Mouse (Mus musculus) stomach, embryonic 15.5 days (tissue): ENCODE results near the gene Coro2a. TPM values are rescaled to one million over a fixed set of nuclear protein-coding genes. Genes with fewer than 3 reads are reported as not detected.

Experiments used
- ATAC-seq: fragments of 200-750 bp; cut with Nextera tagmentation; 2 replicates; pipeline ENCODE4 v1.8.0; 2017; ENCODE audit warnings: low read depth, moderate number of reproducible peaks, moderate TSS enrichment; ENCODE audit not compliant: insufficient read depth, low FRiP score
- H3K27ac ChIP-seq: fragments of 300-500 bp; sonication (generic); 2 replicates; pipeline ENCODE4 v1.5.1; 2015; ENCODE audit warnings: mild to moderate bottlenecking, inconsistent platforms
- H3K27me3 ChIP-seq: fragments of 300-500 bp; sonication (generic); replicated peaks from 2 replicates; pipeline ENCODE4 v1.6.1; 2015; ENCODE audit warnings: inconsistent platforms
- H3K36me3 ChIP-seq: fragments of 300-500 bp; sonication (generic); 2 replicates; pipeline ENCODE4 v1.6.1; 2015; ENCODE audit warnings: inconsistent platforms
- H3K4me1 ChIP-seq: fragments of 300-500 bp; sonication (generic); 2 replicates; pipeline ENCODE4 v1.6.1; 2015; ENCODE audit warnings: inconsistent platforms
- H3K4me2 ChIP-seq: fragments of 300-500 bp; sonication (generic); 2 replicates; pipeline ENCODE4 v1.6.1; 2015; ENCODE audit warnings: mild to moderate bottlenecking, inconsistent platforms
- H3K4me3 ChIP-seq: fragments of 300-500 bp; sonication (generic); replicated peaks from 2 replicates; pipeline ENCODE4 v1.5.1; 2015; ENCODE audit warnings: inconsistent platforms
- H3K9ac ChIP-seq: fragments of 300-500 bp; sonication (generic); 2 replicates; pipeline ENCODE4 v1.6.1; 2015; ENCODE audit warnings: inconsistent platforms
- H3K9me3 ChIP-seq: fragments of 300-500 bp; sonication (generic); 2 replicates; pipeline ENCODE4 v1.6.1; 2016; ENCODE audit warnings: inconsistent platforms
- WGBS: fragments of 180-500 bp; shearing (Covaris S2); methylation state at CpG from one replicate; pipeline ENCODE4 v1.1.7; 2015; 5-methylcytosine and 5-hydroxymethylcytosine counted together
- polyA plus RNA-seq: library from polyadenylated mRNA; unstranded; fragments of >200 nt; fragmentation: Nextera tagmentation; extraction: Ambion mirVana; gene quantifications from 2 replicates; pipeline ENCODE4 v1.2.1, GENCODE M21; 2015

Gene Coro2a
- polyA plus RNA-seq, 1 experiment from 2014 or later = 20.4 TPM

DNA sequence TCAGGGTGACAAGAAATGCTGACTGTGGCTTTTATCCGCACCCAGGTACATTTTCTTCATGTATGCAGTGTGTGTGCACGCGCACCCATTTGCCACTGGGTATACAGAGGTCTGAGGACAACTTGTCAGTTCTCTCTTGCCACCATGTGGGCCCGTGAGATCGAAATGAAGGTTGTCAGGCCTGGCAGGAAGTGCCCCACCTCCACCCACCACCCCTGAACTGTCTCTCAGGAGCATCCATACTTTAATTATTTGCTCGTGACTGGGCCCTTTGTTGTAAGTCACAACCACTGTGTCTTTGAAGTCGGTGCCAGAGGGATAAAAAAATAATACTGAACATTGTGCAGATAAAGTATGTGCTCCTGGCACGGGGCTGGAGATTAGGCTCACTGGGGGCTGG, 51.6 kb downstream of the Coro2a start:
- Histone ChIP-seq H3K36me3 (no peaks in the 10 kb centered on the region), H3K9me3 (no peaks in the 10 kb centered on the region), H3K4me1 (peaks cover 9% of the 10 kb centered on the region), H3K4me3 (no peak overlapping the region), H3K27me3 (no peaks in the 10 kb centered on the region), H3K9ac (no peak overlapping the region), H3K27ac (no peak overlapping the region), H3K4me2 (no peak overlapping the region)
- ATAC-seq = no peak
- 61% methylated on average over 8 of the region's 8 CpGs for WGBS

DNA sequence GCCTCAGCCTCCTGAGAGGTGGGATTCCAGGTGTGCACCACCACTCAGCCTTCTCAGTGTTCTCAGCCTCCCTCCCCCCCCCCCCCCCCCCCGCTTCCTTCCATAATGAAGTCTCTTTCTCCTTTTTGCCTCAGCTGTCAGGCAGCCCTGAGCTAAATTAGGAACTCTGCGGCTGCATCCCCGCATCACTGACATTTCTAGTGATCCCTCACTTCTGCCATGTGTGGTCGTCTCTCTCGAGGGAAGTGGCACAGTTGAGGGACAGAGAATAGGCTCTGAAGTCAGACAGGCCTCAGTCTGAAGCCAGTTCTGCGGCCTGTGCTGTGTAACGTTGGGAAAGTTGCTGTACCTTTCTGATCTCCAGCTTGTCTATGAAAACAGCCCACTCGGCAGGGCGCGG, 52.0 kb downstream of the Coro2a start:
- no peak for ATAC-seq
- H3K4me2 ChIP-seq = no peak overlapping the region
- H3K4me3 ChIP-seq = no peak overlapping the region
- H3K4me1 ChIP-seq = peaks cover 9% of the 10 kb centered on the region
- H3K9ac ChIP-seq = no peak overlapping the region
- no peaks in the 10 kb centered on the region for H3K9me3 ChIP-seq
- H3K36me3 ChIP-seq = no peaks in the 10 kb centered on the region
- no peaks in the 10 kb centered on the region for H3K27me3 ChIP-seq
- no peak overlapping the region for H3K27ac ChIP-seq
- WGBS = 74% methylated on average over 9 of the region's 10 CpGs

DNA sequence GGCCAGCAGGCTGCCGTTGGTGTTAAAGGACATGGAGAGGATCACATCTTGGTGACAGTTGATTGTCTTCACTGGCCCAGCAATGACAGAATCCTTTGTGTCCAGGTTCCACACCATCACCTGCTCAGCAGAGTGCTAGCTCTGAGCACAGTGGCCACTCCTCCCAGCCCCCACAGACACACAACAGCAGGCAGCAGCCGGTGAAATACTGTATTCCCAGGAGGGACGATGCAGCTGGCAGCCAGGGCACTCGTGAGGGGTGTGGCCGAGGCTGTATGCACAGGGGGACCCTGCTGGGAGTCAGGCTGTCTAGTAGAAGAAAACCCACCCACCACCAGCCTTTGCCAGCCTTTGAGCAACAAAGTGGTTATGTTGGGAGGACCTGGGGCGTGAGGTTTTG, 55.3 kb downstream of the Coro2a start:
- no peak for ATAC-seq

DNA sequence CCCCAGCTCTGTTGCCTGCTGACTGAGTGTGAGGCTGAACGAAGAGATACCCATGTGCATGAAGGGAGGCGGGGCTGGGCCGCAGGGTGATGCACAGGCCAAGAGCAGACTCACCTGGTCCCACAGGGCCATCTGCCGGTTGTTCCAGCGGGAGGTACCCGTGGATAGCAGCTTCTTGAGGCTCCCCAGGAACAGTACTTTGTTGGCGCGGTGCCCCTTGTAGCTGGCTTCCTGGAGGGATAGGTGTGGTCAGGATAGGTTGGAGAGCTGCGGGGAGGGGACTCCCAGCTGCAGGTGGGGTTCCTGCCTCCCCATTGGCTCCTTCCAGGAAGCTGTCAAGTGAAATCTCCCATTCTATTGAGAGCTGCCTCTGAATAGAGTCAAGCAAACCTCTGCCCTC, 56.5 kb downstream of the Coro2a start:
- no peak overlapping the region for H3K4me3 ChIP-seq
- peak; percentile 71 for ATAC-seq
- H3K4me1 ChIP-seq = no peaks in the 10 kb centered on the region
- H3K27ac ChIP-seq = no peak overlapping the region
- 19% methylated on average over 9 of the region's 9 CpGs for WGBS
- H3K4me2 ChIP-seq = no peak overlapping the region
- H3K36me3 ChIP-seq = no peaks in the 10 kb centered on the region
- no peaks in the 10 kb centered on the region for H3K27me3 ChIP-seq
- no peak overlapping the region for H3K9ac ChIP-seq
- H3K9me3 ChIP-seq = no peaks in the 10 kb centered on the region

More for the DNA sequence above, 55.3 kb downstream of the Coro2a start:
- no peak overlapping the region for H3K27ac ChIP-seq
- no peak overlapping the region for H3K4me3 ChIP-seq
- H3K9me3 ChIP-seq = no peaks in the 10 kb centered on the region
- H3K36me3 ChIP-seq = no peaks in the 10 kb centered on the region
- WGBS = 43% methylated on average over 6 of the region's 6 CpGs
- H3K4me2 ChIP-seq = no peak overlapping the region
- H3K9ac ChIP-seq = no peak overlapping the region
- H3K4me1 ChIP-seq = no peaks in the 10 kb centered on the region
- no peaks in the 10 kb centered on the region for H3K27me3 ChIP-seq

- no peak for ATAC-seq
- no peaks in the 10 kb centered on the region for H3K27me3 ChIP-seq
- WGBS = 30% methylated on average over 1 of the region's 1 CpGs
- no peak overlapping the region for H3K9ac ChIP-seq
- H3K27ac ChIP-seq = no peak overlapping the region
- H3K4me1 ChIP-seq = no peaks in the 10 kb centered on the region
- H3K4me3 ChIP-seq = no peak overlapping the region
- H3K36me3 ChIP-seq = no peaks in the 10 kb centered on the region
- no peak overlapping the region for H3K4me2 ChIP-seq
- no peaks in the 10 kb centered on the region for H3K9me3 ChIP-seq
Measured at GRCm38 (mm10) chr4:46544313-46544712, 57.7 kb downstream of the Coro2a start.

DNA sequence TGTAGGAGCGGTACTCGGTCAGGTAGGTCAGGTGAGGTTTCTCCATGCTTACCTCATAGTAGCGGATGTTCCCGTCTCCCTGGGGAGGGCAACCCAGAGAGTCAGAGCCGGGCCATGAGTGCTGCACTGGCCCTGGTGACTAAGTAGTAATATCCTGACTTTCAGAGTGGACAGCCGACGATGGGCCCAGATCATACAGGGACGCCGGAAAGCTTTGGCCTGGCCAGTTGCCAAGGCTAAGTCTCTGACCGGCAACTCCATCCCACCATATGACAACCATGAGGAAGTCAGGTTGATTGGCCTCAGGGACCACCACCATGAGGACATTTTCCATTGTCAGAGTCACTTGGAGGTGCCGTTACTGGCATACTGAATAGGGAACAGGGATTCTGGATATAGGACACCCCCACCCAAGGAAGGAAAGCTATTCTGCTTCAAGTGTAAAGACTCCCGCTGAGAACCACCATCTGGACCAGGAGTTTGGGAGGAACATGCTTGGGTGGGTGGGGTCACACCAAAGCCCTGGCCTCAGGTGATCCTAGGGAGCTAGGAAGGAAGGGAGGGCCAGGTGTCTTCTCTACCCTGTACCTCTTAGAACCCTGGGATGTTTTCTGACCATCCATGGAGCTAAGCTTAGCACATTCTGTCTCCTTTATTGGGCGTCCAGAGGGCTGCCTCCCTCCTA, 58.5 kb downstream of the Coro2a start:
- Histone ChIP-seq H3K4me1 (no peaks in the 10 kb centered on the region), H3K36me3 (no peaks in the 10 kb centered on the region), H3K9me3 (no peaks in the 10 kb centered on the region), H3K27me3 (no peaks in the 10 kb centered on the region), H3K27ac (no peak overlapping the region), H3K4me3 (no peak overlapping the region), H3K9ac (no peak overlapping the region), H3K4me2 (no peak overlapping the region)
- ATAC-seq = no peak
- WGBS = 86% methylated on average over 13 of the region's 13 CpGs

- no peak for ATAC-seq
- Histone ChIP-seq H3K36me3 (no peaks in the 10 kb centered on the region), H3K27ac (no peak overlapping the region), H3K4me1 (no peaks in the 10 kb centered on the region), H3K4me3 (no peak overlapping the region), H3K9me3 (no peaks in the 10 kb centered on the region), H3K27me3 (0 out of 2 replicates have a peak, but pooled peaks cover 1% of the 10 kb centered on the region), H3K4me2 (no peak overlapping the region), H3K9ac (no peak overlapping the region)
- WGBS = 50% methylated on average over 9 of the region's 9 CpGs
Measured at GRCm38 (mm10) chr4:46541707-46542106, 60.3 kb downstream of the Coro2a start.

DNA sequence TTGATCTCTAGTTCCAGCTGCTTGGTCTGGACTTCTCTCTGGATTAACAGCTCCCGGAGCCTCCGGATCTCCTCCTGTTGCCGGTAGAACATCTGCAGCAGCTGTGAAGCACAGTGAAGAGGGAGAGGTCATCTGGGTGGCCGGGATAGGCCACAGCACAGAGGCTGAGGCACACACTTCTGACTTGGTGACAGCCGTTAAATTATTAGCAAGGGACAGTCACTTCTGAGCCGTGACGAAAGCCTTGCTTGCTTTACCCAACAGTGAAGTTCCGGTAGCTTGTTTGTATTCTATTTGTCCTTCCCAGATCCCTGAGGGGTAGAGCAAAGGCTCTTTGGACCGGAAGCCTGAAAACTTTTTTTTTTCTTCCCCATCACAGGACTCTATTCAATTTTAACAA, 62.8 kb downstream of the Coro2a start:
- Histone ChIP-seq H3K27me3 (peaks cover 22% of the 10 kb centered on the region), H3K4me3 (no peak overlapping the region), H3K27ac (no peak overlapping the region), H3K9me3 (no peaks in the 10 kb centered on the region), H3K4me2 (no peak overlapping the region), H3K36me3 (no peaks in the 10 kb centered on the region), H3K4me1 (peaks cover 17% of the 10 kb centered on the region), H3K9ac (no peak overlapping the region)
- ATAC-seq = no peak
- 54% methylated on average over 9 of the region's 9 CpGs for WGBS

GRCm38 (mm10) chr4:46535840-46536361, 66.1 kb downstream of the Coro2a start, which contains the start of gene Trim14:
Gene Trim14 (minus strand): TSS chr4:46536141.
- under 1% methylated on average over 45 of the region's 46 CpGs for WGBS
- H3K4me3 ChIP-seq = peak within 1 kb of the TSS; percentile 53
- peak; percentile 74 for ATAC-seq
- no peaks in the 10 kb centered on the region for H3K9me3 ChIP-seq
- H3K27me3 ChIP-seq = peaks cover 29% of the 10 kb centered on the region
- peaks cover 17% of the 10 kb centered on the region for H3K4me1 ChIP-seq
- H3K36me3 ChIP-seq = no peaks in the 10 kb centered on the region
- H3K4me2 ChIP-seq = peak within 1 kb of the TSS; percentile 67
- 0 out of 2 replicates have a peak within 1 kb of the TSS, but pooled peaks have one; percentile 31 for H3K27ac ChIP-seq
- H3K9ac ChIP-seq = peak within 1 kb of the TSS; percentile 35; the same call in 1 of the 2 replicates

- Histone ChIP-seq H3K9me3 (no peaks in the 10 kb centered on the region), H3K4me2 (peak overlapping the region; percentile 67), H3K27me3 (peaks cover 29% of the 10 kb centered on the region), H3K36me3 (no peaks in the 10 kb centered on the region), H3K4me1 (peaks cover 17% of the 10 kb centered on the region), H3K27ac (0 out of 2 replicates have a peak overlapping the region, but pooled peaks have one; percentile 31), H3K9ac (peak overlapping the region; percentile 35; the same call in 1 of the 2 replicates), H3K4me3 (peak overlapping the region; percentile 53)
- no peak for ATAC-seq
- 6% methylated on average over 16 of the region's 16 CpGs for WGBS
Measured at GRCm38 (mm10) chr4:46535094-46535830, 66.7 kb downstream of the Coro2a start.

DNA sequence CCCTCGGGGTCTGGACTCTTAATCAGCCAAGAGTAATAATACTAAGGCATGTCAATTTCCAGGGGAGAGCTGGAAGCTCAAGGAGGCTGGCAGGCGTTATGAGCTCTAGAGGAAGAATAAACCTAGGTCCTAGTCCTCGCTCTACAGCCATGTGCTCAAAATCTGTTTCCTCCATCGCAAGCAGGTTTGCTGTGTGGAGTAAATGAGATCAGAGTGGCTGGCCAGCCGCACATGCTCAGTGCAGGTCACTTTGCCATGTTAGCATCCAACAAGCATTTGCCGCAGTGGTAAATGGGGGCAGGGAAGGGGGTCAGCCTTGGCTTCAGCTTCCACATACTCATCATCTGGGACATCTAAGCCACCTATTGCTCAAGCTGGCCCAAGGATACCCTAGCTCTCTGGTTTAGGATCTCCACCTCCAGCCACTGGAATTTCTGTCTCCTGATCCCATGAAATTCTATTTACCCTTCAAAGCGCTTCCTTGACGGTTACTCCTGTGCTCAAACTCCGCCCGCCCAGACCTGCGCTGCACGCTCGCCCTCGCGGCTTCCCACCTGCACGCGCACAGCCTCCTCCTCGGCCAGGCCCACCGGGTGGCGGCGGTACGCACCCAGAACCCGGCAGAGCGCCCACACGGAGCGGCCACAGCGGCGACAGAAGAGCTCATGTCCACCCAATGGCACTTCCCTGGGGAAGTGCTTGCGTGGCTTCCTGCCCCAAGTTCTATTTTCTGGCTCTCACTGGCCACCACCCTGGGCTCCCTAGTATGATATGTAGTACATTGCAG, 67.9 kb downstream of the Coro2a start:
- Histone ChIP-seq H3K4me1 (peaks cover 17% of the 10 kb centered on the region), H3K27me3 (peaks cover 29% of the 10 kb centered on the region), H3K27ac (no peak overlapping the region), H3K4me3 (peak overlapping the region; percentile 53), H3K36me3 (no peaks in the 10 kb centered on the region), H3K9ac (no peak overlapping the region), H3K4me2 (peak overlapping the region; percentile 67), H3K9me3 (no peaks in the 10 kb centered on the region)
- WGBS = 7% methylated on average over 29 of the region's 29 CpGs
- ATAC-seq = no peak
